Mouse (Mus musculus) thymus, postnatal 36 days (tissue): ENCODE results near the gene Ms4a12.
"Not testable (repeated sequence)": the region's sequence is repeated elsewhere in the genome, so short reads cannot be mapped to it uniquely, and the experiment has no call there.

Source experiments
- DNase-seq, 2 experiments: peaks; one replicate each; pipeline ENCODE4 v3.0.0; 2022; ENCODE audit warnings: mixed read lengths in 2 of 2

Ms4a12 gene

DNA sequence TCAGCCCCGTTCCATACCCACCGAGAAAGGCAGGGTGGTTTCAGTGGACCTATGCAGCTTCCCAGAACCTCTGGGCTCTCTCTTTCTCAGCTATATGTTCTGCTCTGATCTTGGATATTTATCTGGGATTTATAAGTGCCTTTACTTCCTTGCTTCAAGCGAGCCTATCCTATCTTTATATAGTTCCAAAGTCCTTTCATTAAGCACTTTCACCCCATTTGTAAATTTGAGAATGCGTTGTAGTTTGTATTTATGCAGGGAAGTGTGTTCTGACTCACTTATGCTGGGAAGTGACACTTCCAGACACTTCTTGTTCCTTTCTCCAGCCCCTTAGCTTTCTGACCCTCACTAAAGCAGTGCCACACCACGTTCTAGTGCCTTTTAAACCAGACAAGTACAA lies at the start of gene Ms4a12:
Gene Ms4a12, minus strand, starts transcription at position 101 of the 400 bp plus-strand sequence.
- DNase-seq, result no peak

DNA sequence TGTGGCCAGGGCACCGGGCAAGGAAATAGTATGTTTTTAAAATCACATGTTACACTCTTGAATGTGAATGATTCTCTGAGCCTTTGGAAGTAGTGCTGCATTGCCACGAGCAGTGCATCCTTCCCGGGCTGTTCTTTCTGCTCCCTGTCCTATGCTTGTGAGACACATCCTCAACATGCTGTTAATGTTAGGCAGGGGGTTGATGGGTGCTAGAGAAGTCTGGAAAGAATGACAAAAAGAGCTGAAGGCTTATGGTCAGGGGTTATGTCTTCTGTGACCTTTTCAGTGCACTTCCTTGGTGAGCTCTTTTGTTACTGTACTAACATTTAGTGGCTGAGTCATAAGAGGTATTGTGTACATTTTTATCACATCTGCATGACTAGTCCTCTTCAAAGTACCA lies 48.0 kb upstream of the Ms4a12 start:
- no peak for DNase-seq

DNA sequence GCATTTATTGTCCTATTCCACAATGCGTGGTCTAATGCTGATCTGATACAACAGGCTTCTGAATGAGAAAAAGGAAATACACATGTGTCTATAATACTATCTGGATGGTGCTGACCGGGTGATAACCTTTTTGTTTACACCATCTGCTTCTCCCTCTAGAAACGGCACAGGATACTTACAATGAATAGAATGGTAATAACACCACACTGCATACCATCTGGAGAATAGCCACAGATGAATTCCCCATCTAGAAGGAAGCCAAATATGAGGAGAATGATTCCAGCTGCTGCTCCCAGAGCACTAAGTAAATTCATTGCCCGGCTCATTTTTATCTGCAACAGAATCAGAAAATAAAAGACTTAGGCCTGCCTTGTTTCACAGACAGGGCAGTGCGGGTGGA lies 44.2 kb upstream of the Ms4a12 start:
- no peak for DNase-seq

DNA sequence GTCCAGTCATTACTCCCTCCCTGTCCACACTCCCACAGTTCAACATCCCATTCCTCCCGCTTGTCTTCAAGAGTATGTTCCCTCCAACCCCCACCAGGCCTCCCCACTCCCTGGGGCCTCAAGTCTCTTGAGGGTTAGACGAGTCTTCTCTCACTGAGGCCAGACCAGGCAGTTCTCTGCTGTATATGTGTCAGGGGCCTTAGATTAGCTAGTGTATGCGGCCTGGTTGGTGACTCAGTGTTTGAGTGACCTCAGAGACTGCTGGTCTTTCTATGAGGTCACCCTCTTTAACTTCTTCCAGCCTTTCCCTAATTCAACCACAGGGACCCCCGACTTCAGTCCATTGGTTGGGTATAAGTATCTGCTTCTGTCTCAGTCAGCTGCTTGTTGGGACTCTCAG lies 34.7 kb upstream of the Ms4a12 start:
- no peak for DNase-seq

DNA sequence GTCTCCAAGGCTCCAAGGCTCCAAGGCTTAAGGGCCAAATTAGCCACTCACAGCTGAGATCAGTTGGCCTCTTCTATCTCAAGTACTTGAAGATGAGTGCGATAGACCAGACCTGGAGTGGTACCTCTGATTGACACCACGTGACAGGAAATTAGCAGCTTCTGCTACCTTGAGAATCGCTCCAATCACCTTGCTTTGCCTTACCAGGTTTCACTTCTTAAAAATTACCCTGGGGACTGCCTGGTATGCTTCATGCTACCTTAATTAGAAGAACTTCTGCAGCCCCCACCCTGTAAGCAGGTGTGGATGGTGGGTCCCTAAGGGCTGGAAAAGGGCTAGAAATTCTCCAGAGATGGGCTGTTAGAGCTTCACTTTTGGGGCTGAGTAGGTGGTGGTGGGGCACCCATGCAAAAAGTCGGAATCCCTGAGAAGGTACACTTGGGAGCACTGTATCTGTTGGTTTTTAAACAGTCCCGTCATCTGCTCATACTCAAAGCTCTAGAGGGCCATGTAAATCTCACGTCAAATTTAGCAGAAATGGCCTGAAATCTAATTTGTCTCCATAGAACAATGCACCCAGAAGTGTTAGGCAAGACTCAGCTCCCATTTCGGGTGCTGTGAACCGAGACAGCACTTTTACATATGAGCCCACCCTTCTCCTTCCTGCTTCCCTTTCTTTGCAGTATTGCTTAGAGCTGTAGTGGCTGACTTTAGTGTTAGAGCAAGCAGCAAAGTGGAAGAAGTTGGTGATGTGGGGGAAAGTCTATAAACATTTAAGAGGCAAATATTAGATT lies 34.0 kb upstream of the Ms4a12 start, which contains the start of gene Ms4a1:
Gene Ms4a1, minus strand, starts transcription at position 190 of the 794 bp plus-strand sequence.
- no peak for DNase-seq

DNA sequence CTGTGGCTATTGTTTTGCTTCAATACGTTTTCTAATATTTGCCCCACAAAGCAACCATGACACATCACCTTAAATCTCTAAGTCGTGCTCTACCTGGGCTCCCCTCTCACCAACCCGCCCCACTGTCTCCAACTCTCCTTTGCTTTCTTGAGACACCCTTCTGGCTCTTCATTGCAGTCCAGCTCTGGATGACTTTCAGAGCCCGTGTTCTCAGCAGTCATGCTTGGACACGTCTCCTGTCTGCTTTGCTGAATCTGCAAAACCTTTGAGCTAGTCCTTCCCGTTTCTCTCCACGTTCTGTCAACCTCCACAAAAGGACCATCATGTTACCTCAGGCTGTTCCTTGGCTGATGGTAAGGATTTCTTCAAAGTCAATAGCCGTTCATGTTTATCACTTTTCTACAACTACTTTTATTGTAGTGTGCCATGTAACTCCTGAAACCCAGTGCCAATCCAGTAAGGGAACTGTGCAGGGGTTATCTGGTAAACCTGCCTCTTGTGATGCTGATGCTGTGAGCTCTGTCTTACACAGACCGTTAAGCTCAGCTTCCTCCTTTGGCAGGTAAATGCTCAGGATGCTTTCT lies 32.4 kb upstream of the Ms4a12 start:
- no peak for DNase-seq

DNA sequence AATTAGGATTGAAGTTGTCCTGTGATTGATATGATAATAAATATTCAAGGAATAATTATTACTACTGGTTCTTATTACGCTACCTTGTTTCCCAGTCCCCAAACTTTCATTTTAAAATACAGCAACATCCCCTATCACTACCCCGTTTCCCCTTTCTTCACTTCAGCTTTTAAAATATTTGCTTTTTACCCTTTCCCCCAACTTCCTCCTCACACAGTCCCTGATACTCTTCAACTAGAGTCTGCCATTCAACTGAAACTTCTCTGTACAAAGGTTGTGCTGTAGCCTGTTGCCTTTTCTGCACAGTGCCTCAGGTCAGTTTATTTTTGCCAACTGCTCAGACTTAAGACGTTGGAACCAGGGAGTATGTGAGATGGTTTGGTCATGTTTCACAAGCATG lies 31.3 kb upstream of the Ms4a12 start:
- no peak for DNase-seq

DNA sequence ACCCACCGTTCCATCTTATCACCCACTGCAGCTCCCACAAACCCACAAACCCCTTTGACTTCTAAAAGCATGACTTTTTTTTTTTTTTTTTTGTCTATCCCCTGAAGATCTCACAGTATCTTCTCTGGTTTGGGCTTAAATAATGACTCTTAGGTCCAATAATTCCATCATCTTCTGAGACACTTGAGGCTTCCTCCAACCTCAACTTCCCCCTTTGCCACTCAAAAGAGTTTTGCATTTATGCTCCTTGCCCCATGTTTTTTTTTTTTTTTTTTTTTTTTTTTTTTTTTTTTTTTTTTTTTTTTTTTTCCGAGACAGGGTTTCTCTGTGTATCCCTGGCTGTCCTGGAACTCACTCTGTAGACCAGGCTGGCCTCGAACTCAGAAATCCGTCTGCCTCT lies 30.7 kb upstream of the Ms4a12 start:
- DNase-seq, result not testable (repeated sequence)

DNA sequence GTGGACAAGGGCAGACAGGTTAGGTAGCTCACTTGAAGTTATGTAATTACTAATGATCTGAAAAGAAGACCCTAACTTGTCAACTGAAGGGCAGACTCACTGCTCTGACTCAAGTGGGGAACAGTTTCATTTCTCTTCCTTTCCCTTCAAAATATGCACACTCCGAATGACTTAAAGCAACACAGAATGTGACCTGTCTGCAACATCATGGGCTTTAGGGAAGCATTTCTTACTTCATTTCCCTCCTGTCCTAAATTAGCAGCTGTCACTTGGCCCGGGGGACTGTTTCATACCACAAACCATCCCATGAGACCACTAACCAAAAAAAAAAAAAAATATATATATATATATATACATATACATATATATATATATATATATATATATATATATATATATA lies 29.3 kb upstream of the Ms4a12 start:
- DNase-seq, result no peak

DNA sequence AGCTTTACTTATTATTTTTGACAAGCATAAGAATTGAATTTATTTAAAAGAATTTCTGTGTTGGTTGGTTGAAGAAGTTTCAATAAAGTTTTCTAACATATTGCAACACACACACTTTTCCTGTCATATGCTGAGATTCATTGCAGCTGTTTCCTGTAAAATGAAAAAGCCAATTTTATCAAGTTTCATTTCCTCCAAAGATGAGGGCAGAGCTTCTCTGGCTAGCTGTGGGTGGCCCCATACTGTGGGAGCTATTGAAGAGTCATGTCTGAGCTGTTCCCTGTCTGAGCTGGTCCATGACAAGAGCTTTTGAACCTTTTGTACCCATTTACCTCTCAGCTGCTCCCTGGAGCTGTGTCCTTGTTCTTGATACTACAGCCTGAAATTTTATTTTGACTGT lies 12.0 kb upstream of the Ms4a12 start:
- no peak for DNase-seq

DNA sequence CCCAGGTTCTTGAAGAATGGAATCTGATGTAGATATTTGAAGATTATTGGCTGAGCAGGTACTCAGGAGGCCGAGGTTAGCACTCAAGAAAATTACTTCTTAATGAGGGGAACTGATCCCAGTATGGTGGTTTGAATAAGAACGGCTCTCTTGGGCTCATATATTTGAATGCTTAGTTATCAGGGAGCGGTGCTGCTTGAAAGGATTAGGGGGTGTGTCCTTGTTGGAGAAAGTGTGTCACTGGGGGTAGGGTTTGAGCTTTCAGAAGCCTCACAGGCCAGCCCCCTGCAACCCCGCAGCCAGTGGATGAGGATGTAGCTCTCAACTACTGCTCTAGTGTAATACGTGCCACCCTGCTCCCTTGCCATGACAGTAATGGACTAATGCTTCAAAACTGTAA lies 10.3 kb upstream of the Ms4a12 start:
- DNase-seq, result no peak

DNA sequence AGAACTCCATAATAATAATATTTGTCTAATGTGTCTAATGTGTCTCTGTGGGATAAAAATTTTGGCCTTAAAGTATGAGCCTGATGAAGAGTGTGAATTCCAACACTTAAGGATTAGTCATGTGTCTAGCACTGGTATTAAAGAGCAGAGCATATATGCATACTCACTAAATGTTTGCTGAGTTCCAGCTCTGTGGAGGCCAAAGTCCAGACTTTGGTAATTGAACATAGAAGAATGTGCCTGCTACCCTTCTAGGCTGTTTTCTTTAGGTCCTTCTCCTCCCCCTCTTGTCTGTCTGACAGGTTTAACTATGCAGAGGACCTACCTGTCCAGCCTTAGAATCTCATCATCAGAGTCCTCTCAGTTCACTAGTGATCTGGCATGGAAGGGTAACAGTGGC lies 3.6 kb upstream of the Ms4a12 start:
- no peak for DNase-seq

DNA sequence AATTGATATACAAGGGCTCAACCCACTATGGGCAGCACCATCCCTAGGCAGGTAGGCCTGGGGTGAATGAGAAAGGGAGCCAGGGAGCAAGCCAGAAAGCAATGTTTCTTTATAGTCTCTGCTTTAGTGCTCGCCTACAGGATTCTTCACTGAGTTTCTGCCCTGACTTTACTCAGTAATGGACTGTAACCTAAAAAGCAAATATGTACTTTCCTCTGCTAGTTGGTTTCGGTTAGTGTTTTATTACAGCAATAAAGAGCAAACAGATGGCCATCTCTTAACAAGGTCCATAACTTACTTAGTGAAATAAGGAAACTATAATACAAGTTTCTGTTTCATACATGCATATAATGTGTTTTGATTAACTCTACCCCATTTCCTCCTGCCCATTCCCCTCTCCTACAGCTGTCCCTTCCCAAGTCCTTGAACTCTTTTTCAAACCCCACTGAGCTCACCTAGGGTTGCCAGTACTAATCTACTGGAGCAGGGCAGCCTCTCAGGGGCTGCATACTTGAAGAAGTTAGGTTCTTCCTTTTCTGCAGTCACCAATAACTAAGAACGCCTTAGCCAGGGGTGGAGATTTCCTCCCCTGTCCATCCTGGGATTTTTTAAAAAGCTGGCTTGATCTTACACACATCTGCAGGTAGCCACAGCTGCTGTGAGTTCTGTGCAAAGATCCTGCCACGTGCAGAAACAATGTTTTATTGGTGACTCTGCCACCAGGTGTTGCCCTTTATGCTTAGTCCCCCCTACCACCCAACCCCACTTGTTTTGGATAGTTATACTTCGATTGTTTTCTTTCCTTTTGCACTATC lies 2.9 kb upstream of the Ms4a12 start:
- DNase-seq, result no peak

DNA sequence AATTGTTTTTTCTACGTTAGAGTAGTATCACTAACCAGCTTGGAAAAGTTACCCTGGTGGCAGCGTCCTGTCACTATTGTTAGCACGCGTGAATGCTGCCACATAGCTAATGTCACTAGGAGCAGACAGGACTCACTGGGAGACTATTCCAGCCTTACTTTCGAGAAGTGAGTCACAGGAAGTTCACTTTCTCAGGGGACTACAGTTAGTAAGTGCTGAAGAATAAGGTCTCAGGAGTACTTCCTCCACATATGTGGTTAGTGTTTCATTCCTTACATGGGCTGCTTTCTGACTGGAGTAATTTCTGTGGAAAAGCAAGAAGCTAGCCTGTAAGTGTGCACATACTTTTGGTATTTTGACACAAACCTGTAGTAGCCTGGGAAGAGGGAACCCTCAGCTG lies 2.0 kb upstream of the Ms4a12 start:
- DNase-seq, result no peak

DNA sequence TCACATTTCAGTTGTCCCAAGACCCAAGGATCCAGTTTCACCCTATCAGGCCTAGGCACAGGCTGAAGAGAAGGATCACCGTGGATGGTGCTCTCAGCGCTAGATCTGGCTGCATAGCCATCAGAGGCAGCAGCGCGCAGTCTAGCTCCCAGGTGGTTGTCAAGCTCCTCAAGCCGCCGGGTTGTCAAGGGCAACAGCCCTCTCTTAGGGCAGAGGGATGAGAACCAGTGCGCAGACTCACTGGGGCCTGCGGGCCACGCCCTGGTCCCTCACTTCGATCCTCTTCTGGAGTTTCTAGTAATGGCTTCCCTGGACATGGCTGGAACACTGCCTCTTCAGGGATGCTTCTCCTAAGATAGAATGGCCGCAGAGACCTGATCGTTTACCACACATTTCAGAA lies 35.7 kb downstream of the Ms4a12 start, which contains the start of gene Ms4a13:
Gene Ms4a13, minus strand, starts transcription at position 192 of the 400 bp plus-strand sequence.
- no peak for DNase-seq

DNA sequence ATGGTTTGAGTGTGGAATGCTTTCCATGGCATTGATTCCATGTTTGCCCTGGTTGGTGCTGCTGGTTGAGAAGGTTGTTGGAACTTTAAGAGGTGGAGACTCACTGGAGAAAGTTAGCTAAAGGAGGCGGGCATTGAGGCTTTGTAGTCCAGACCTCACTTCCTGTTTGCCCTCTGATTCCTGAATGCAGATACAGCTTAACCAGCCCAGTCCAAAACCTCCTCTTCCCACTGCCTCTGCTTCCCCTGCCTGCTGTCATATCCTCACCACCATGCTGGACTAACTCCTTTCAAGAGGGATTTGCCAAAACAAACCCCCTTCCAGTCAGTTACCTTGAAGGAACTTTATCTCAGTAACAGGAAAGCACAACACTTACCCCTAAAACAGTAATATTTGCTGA lies 39.7 kb downstream of the Ms4a12 start:
- no peak for DNase-seq

DNA sequence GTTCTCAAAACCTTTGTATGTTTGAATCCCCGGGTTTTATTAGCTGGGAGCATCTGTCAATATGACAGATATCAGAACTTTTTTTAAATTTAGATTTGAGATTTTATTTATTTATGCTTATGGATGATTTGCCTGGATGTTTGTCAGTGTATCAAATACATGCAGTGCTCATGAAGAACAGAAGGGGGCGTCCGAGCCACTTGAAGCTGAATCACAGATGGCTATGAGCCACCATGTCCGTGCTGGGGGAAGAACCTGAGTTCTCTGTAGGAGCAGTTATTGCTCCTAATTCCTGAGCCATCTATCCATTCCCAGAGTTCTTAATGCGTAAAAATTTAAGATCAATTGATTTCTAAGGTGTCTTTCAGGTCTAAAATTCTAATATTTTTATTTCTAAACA lies 48.1 kb downstream of the Ms4a12 start:
- peak; percentile 8 to 16 for DNase-seq

DNA sequence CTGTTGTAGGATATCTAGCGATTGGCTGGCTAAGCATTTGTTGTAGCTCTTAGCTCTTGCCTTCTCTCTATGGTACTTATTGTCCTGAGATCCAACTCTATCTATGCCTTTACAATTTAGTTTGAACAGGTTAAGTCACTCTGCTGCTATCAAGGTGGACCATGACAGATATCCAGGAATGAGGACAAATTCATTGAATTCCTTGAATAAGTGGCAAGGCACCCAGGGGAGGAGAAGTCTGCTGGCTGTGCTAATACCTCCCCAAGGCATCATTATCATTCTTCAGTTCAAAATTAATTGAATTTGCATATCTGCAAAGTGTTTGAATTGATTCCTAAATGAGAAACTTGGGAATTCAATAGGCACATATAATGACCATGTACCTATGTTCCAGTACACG lies 54.8 kb downstream of the Ms4a12 start:
- no peak for DNase-seq

DNA sequence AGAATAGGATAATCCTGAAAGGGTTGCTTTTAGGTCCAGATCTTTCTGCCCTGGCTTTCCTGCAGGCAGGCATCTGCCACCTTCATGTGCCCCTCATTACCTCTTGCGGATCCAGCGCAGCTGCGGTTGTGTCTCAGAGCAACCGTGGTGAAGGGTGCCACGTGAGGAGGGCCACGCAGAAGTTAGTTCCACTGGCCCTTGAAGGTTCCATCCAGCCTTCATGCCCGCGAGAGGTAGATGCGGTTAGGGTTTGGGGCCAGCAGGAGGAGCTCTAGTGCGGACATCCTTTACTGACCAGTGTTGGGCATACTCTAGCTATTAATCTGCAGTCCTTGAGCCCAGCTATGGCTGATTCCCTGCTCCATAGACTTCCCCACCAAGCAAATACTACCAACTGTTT lies 67.1 kb downstream of the Ms4a12 start, which contains the start of gene 1700025F22Rik:
Gene 1700025F22Rik, minus strand, starts transcription at position 149 of the 400 bp plus-strand sequence.
- DNase-seq, result peak; percentile 27 to 34
